Mouse (Mus musculus): ENCODE measurements around the gene Foxp1. TPM values are rescaled to one million over a fixed set of nuclear protein-coding genes. Genes with fewer than 3 reads are reported as not detected.

Gene Foxp1
- polyA plus RNA-seq, 2 experiments: 7.9 to 10.6 TPM

GRCm38 (mm10) chr6:99187914-99188313, 334.6 kb downstream of the Foxp1 start:
- Histone ChIP-seq H3K27ac (no peak overlapping the region), H3K9me3 (ENCODE audit: control insufficient read depth, low read length) (no peaks in the 10 kb centered on the region), H3K27me3 (ENCODE audit: control insufficient read depth, insufficient read depth, low read length) (no peaks in the 10 kb centered on the region), H3K4me2 (ENCODE audit: low read depth) (no peak overlapping the region), H3K9ac (replicated peaks) (no peak overlapping the region), H3K36me3 (replicated peaks; ENCODE audit: control insufficient read depth, insufficient read depth, low read depth) (no peaks in the 10 kb centered on the region), H3K4me3 (ENCODE audit: insufficient read depth in 1 of 2, low read depth in 2 of 2, low read length in 2 of 2) (no peak overlapping the region), H3K4me1 (replicated peaks; ENCODE audit: control insufficient read depth in 2 of 2, insufficient read depth in 2 of 2, low read length in 1 of 2) (peaks cover 0 to 6% of the 10 kb centered on the region in 2 experiments; a peak in 3 of 4 replicates)
- WGBS (ENCODE audit: insufficient replicate concordance): 35% methylated on average over 3 of the region's 3 CpGs
- no peak for DNase-seq (ENCODE audit: low read depth in 3 of 3, low spot score in 3 of 3)
- no peak for ATAC-seq (ENCODE audit: insufficient read depth)
- TF ChIP-seq CTCF (IDR thresholded peaks at IDR 0.05; ENCODE audit: low read depth) (no peak), EP300 (IDR thresholded peaks at IDR 0.05; ENCODE audit: low read depth) (no peak)

GRCm38 (mm10) chr6:99187415-99187814, 335.1 kb downstream of the Foxp1 start:
- Histone ChIP-seq H3K36me3 (replicated peaks; ENCODE audit: control insufficient read depth, insufficient read depth, low read depth) (no peaks in the 10 kb centered on the region), H3K27me3 (ENCODE audit: control insufficient read depth, insufficient read depth, low read length) (no peaks in the 10 kb centered on the region), H3K4me2 (ENCODE audit: low read depth) (no peak overlapping the region), H3K9me3 (ENCODE audit: control insufficient read depth, low read length) (no peaks in the 10 kb centered on the region), H3K4me3 (ENCODE audit: insufficient read depth in 1 of 2, low read depth in 2 of 2, low read length in 2 of 2) (no peak overlapping the region), H3K9ac (replicated peaks) (no peak overlapping the region), H3K27ac (no peak overlapping the region), H3K4me1 (replicated peaks; ENCODE audit: control insufficient read depth in 2 of 2, insufficient read depth in 2 of 2, low read length in 1 of 2) (peaks cover 0 to 6% of the 10 kb centered on the region in 2 experiments; a peak in 3 of 4 replicates)
- 36% methylated on average over 2 of the region's 2 CpGs for WGBS (ENCODE audit: insufficient replicate concordance)
- TF ChIP-seq EP300 (IDR thresholded peaks at IDR 0.05; ENCODE audit: low read depth) (no peak), CTCF (IDR thresholded peaks at IDR 0.05; ENCODE audit: low read depth) (no peak)
- DNase-seq (ENCODE audit: low read depth in 3 of 3, low spot score in 3 of 3) (no peak), ATAC-seq (ENCODE audit: insufficient read depth) (no peak)

- Histone ChIP-seq H3K27ac (no peak overlapping the region), H3K4me2 (ENCODE audit: low read depth) (no peak overlapping the region), H3K36me3 (replicated peaks; ENCODE audit: control insufficient read depth, insufficient read depth, low read depth) (no peaks in the 10 kb centered on the region), H3K9me3 (ENCODE audit: control insufficient read depth, low read length) (no peaks in the 10 kb centered on the region), H3K9ac (replicated peaks) (no peak overlapping the region), H3K4me3 (ENCODE audit: insufficient read depth in 1 of 2, low read depth in 2 of 2, low read length in 2 of 2) (no peak overlapping the region), H3K4me1 (replicated peaks; ENCODE audit: control insufficient read depth in 2 of 2, insufficient read depth in 2 of 2, low read length in 1 of 2) (peaks cover 0 to 6% of the 10 kb centered on the region in 2 experiments; a peak in 3 of 4 replicates), H3K27me3 (ENCODE audit: control insufficient read depth, insufficient read depth, low read length) (no peaks in the 10 kb centered on the region)
- ATAC-seq (ENCODE audit: insufficient read depth) (no peak), DNase-seq (ENCODE audit: low read depth in 3 of 3, low spot score in 3 of 3) (no peak)
- TF ChIP-seq EP300 (IDR thresholded peaks at IDR 0.05; ENCODE audit: low read depth) (no peak), CTCF (IDR thresholded peaks at IDR 0.05; ENCODE audit: low read depth) (no peak)
- 69% methylated on average over 7 of the region's 7 CpGs for WGBS (ENCODE audit: insufficient replicate concordance)
Observed at GRCm38 (mm10) chr6:99186569-99186968, 336.0 kb downstream of the Foxp1 start.

- Histone ChIP-seq H3K9ac (replicated peaks) (no peak overlapping the region), H3K4me3 (ENCODE audit: insufficient read depth in 1 of 2, low read depth in 2 of 2, low read length in 2 of 2) (no peak overlapping the region), H3K27ac (no peak overlapping the region), H3K4me1 (replicated peaks; ENCODE audit: control insufficient read depth in 2 of 2, insufficient read depth in 2 of 2, low read length in 1 of 2) (peaks cover 0 to 6% of the 10 kb centered on the region in 2 experiments; a peak in 3 of 4 replicates), H3K9me3 (ENCODE audit: control insufficient read depth, low read length) (no peaks in the 10 kb centered on the region), H3K27me3 (ENCODE audit: control insufficient read depth, insufficient read depth, low read length) (no peaks in the 10 kb centered on the region), H3K4me2 (ENCODE audit: low read depth) (no peak overlapping the region), H3K36me3 (replicated peaks; ENCODE audit: control insufficient read depth, insufficient read depth, low read depth) (no peaks in the 10 kb centered on the region)
- WGBS (ENCODE audit: insufficient replicate concordance): 19% methylated on average over 2 of the region's 2 CpGs
- ATAC-seq (ENCODE audit: insufficient read depth) (no peak), DNase-seq (ENCODE audit: low read depth in 3 of 3, low spot score in 3 of 3) (no peak)
- TF ChIP-seq EP300 (IDR thresholded peaks at IDR 0.05; ENCODE audit: low read depth) (no peak), CTCF (IDR thresholded peaks at IDR 0.05; ENCODE audit: low read depth) (no peak)
Observed at GRCm38 (mm10) chr6:99185797-99186196, 336.7 kb downstream of the Foxp1 start.

GRCm38 (mm10) chr6:99184051-99184450, 338.5 kb downstream of the Foxp1 start:
- no peaks in the 10 kb centered on the region for H3K27me3 ChIP-seq (ENCODE audit: control insufficient read depth, insufficient read depth, low read length)
- H3K4me3 ChIP-seq (ENCODE audit: insufficient read depth in 1 of 2, low read depth in 2 of 2, low read length in 2 of 2): no peak overlapping the region
- H3K9ac ChIP-seq (replicated peaks): no peak overlapping the region
- no peak overlapping the region for H3K4me2 ChIP-seq (ENCODE audit: low read depth)
- H3K9me3 ChIP-seq (ENCODE audit: control insufficient read depth, low read length): no peaks in the 10 kb centered on the region
- H3K36me3 ChIP-seq (replicated peaks; ENCODE audit: control insufficient read depth, insufficient read depth, low read depth): no peaks in the 10 kb centered on the region
- H3K27ac ChIP-seq: no peak overlapping the region
- peaks cover 0 to 6% of the 10 kb centered on the region in 2 experiments; a peak in 3 of 4 replicates for H3K4me1 ChIP-seq (replicated peaks; ENCODE audit: control insufficient read depth in 2 of 2, insufficient read depth in 2 of 2, low read length in 1 of 2)
- TF ChIP-seq EP300 (IDR thresholded peaks at IDR 0.05; ENCODE audit: low read depth) (no peak), CTCF (IDR thresholded peaks at IDR 0.05; ENCODE audit: low read depth) (no peak)
- DNase-seq (ENCODE audit: low read depth in 3 of 3, low spot score in 3 of 3) (no peak), ATAC-seq (ENCODE audit: insufficient read depth) (no peak)
- 81% methylated on average over 5 of the region's 5 CpGs for WGBS (ENCODE audit: insufficient replicate concordance)
